20 mouse cellular contexts compared by ENCODE assay signal in the genomic region with DNA sequence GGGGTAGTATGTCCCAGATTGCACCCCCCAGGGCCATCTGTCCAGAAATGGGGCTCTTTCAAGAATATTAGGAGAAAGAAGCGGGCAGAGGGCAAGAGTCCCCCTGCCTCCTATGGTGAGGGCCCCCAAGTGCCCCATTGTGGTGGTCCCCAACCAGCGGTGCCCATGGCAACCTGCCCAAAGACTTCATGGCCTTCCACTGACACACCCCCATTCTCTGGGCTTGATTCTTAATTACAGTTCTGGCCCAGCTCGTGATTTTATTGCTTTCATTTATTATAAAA.
A peak's percentile ranks its signal among the peaks of the same experiment; 100 is the strongest.
DNase-seq lines count a peak whose midpoint lies in the region; ATAC-seq lines count a peak whose summit lies in the region.
"Had no signal": no experiment of that assay in that cellular context is flagged by ENCODE, and none has a peak within 500 bp of the region (broad histone marks: within the 10 kb centered on the region; RNA-seq: fewer than 3 reads in every experiment).

No protein-coding gene starts in this region.

- no peaks in the 10 kb centered on the region for H3K9me3 ChIP-seq in midbrain, embryonic 10.5 days (replicated peaks)
- no peaks in the 10 kb centered on the region for H3K9me3 ChIP-seq in midbrain, embryonic 11.5 days (ENCODE audit: control insufficient read depth, low read length)
- H3K9me3 ChIP-seq in forebrain, embryonic 16.5 days (ENCODE audit: control insufficient read depth, low read length) = no peaks in the 10 kb centered on the region
- H3K9me3 ChIP-seq in hindbrain, embryonic 16.5 days (ENCODE audit: control insufficient read depth, low read length) = no peaks in the 10 kb centered on the region
- H3K9me3 ChIP-seq in neural tube, embryonic 15.5 days (replicated peaks) = no peaks in the 10 kb centered on the region
- H3K9me3 ChIP-seq: limb, embryonic 13.5 days; liver, embryonic 15.5 days had no signal

- no peak overlapping the region for H3K4me2 ChIP-seq in midbrain, embryonic 11.5 days
- peak overlapping the region; percentile 25 for H3K4me2 ChIP-seq in forebrain, embryonic 16.5 days (ENCODE audit: low read length)
- H3K4me2 ChIP-seq in hindbrain, embryonic 16.5 days (ENCODE audit: low read length) = 0 out of 2 replicates have a peak overlapping the region, but pooled peaks have one; percentile 10
- peak overlapping the region; percentile 41 for H3K4me2 ChIP-seq in neural tube, embryonic 15.5 days
- H3K4me2 ChIP-seq: limb, embryonic 13.5 days; liver, embryonic 15.5 days had no signal

- H3K9ac ChIP-seq in midbrain, embryonic 11.5 days (ENCODE audit: low read length) = no peak overlapping the region
- no peak overlapping the region for H3K9ac ChIP-seq in forebrain, embryonic 16.5 days (replicated peaks; ENCODE audit: low read depth, low read length)
- H3K9ac ChIP-seq in hindbrain, embryonic 16.5 days (ENCODE audit: low read depth, low read length) = no peak overlapping the region
- H3K9ac ChIP-seq in neural tube, embryonic 15.5 days (replicated peaks) = no peak overlapping the region
- H3K9ac ChIP-seq: limb, embryonic 13.5 days; liver, embryonic 15.5 days had no signal

- H3K4me1 ChIP-seq in midbrain, embryonic 10.5 days = peaks cover 30% of the 10 kb centered on the region
- H3K4me1 ChIP-seq in midbrain, embryonic 11.5 days (ENCODE audit: control insufficient read depth, insufficient read depth, low read length) = peaks cover 9% of the 10 kb centered on the region
- peaks cover 16% of the 10 kb centered on the region for H3K4me1 ChIP-seq in forebrain, embryonic 16.5 days (replicated peaks; ENCODE audit: control insufficient read depth, insufficient read depth, low read length)
- H3K4me1 ChIP-seq in hindbrain, embryonic 16.5 days (ENCODE audit: control insufficient read depth, insufficient read depth, low read depth, low read length) = peaks cover 15% of the 10 kb centered on the region
- peaks cover 24% of the 10 kb centered on the region for H3K4me1 ChIP-seq in neural tube, embryonic 15.5 days
- H3K4me1 ChIP-seq: liver, embryonic 15.5 days had no signal

- H3K27ac ChIP-seq in midbrain, embryonic 10.5 days (replicated peaks) = peak overlapping the region; percentile 60; the same call in 1 of the 2 replicates
- H3K27ac ChIP-seq in midbrain, embryonic 11.5 days (ENCODE audit: low read depth, low read length) = no peak overlapping the region
- H3K27ac ChIP-seq in forebrain, embryonic 16.5 days (ENCODE audit: low read length) = peak overlapping the region; percentile 66
- no peak overlapping the region for H3K27ac ChIP-seq in hindbrain, embryonic 16.5 days (ENCODE audit: low read depth, low read length)
- no peak overlapping the region for H3K27ac ChIP-seq in neural tube, embryonic 15.5 days (replicated peaks)
- H3K27ac ChIP-seq: limb, embryonic 13.5 days; liver, embryonic 15.5 days had no signal

- WGBS in midbrain, embryonic 10.5 days = 53% methylated on average over 3 of the region's 3 CpGs
- 41% methylated on average over 3 of the region's 3 CpGs for WGBS in midbrain, embryonic 11.5 days
- 6% methylated on average over 3 of the region's 3 CpGs for WGBS in forebrain, embryonic 16.5 days
- 20% methylated on average over 3 of the region's 3 CpGs for WGBS in hindbrain, embryonic 16.5 days
- 20% methylated on average over 3 of the region's 3 CpGs for WGBS in neural tube, embryonic 15.5 days

- no peak for DNase-seq in midbrain, embryonic 10.5 days (ENCODE audit: low spot score)
- DNase-seq in midbrain, embryonic 11.5 days (ENCODE audit: low spot score, missing footprints) = no peak
- DNase-seq in testis, postnatal 10 days (ENCODE audit: low spot score) = no peak
- no peak for DNase-seq in right cerebral cortex, postnatal 14 days
- DNase-seq: adrenal gland, adult 8-10 months; cerebellum, adult 11 months; cerebellum, postnatal 36 days; heart, postnatal 4 days; kidney, postnatal 25 days; layer of hippocampus, adult 9-11 months; lung, postnatal 10 days; thymus, postnatal 4 days had no signal

- peaks cover 25% of the 10 kb centered on the region for H3K27me3 ChIP-seq in midbrain, embryonic 10.5 days (ENCODE audit: low read depth, poor library complexity, severe bottlenecking)
- H3K27me3 ChIP-seq in midbrain, embryonic 11.5 days (ENCODE audit: control insufficient read depth, insufficient read depth, low read length) = no peaks in the 10 kb centered on the region
- H3K27me3 ChIP-seq in forebrain, embryonic 16.5 days (replicated peaks; ENCODE audit: control insufficient read depth, insufficient read depth, low read length) = 0 out of 2 replicates have a peak, but pooled peaks cover 3% of the 10 kb centered on the region
- no peaks in the 10 kb centered on the region for H3K27me3 ChIP-seq in hindbrain, embryonic 16.5 days (replicated peaks; ENCODE audit: control insufficient read depth, insufficient read depth, low read length)
- H3K27me3 ChIP-seq in neural tube, embryonic 15.5 days (replicated peaks) = no peaks in the 10 kb centered on the region; the same call in 1 of the 2 replicates
- H3K27me3 ChIP-seq: liver, embryonic 15.5 days had no signal

- no peaks in the 10 kb centered on the region for H3K36me3 ChIP-seq in midbrain, embryonic 10.5 days
- H3K36me3 ChIP-seq in midbrain, embryonic 11.5 days (ENCODE audit: control insufficient read depth, insufficient read depth, low read length) = no peaks in the 10 kb centered on the region
- H3K36me3 ChIP-seq in forebrain, embryonic 16.5 days (ENCODE audit: control insufficient read depth, insufficient read depth) = no peaks in the 10 kb centered on the region
- no peaks in the 10 kb centered on the region for H3K36me3 ChIP-seq in hindbrain, embryonic 16.5 days (ENCODE audit: control insufficient read depth, insufficient read depth, low read length)
- no peaks in the 10 kb centered on the region for H3K36me3 ChIP-seq in neural tube, embryonic 15.5 days
- H3K36me3 ChIP-seq: limb, embryonic 13.5 days; liver, embryonic 15.5 days had no signal

- no peak for ATAC-seq in midbrain, embryonic 11.5 days (ENCODE audit: low FRiP score)
- peak; percentile 41 for ATAC-seq in forebrain, embryonic 16.5 days
- peak; percentile 40; the same call in 1 of the 2 replicates for ATAC-seq in hindbrain, embryonic 16.5 days
- peak; percentile 21; the same call in 1 of the 2 replicates for ATAC-seq in neural tube, embryonic 15.5 days (ENCODE audit: low FRiP score)
- ATAC-seq in megakaryocyte, adult 5-6 weeks (ENCODE audit: poor library complexity, severe bottlenecking) = no peak
- ATAC-seq: intestine, postnatal 0 days had no signal

- H3K4me3 ChIP-seq in midbrain, embryonic 10.5 days = no peak overlapping the region
- H3K4me3 ChIP-seq in midbrain, embryonic 11.5 days (ENCODE audit: low read depth, low read length) = no peak overlapping the region
- H3K4me3 ChIP-seq in forebrain, embryonic 16.5 days (replicated peaks; ENCODE audit: low read length) = no peak overlapping the region
- H3K4me3 ChIP-seq in hindbrain, embryonic 16.5 days (ENCODE audit: low read length) = no peak overlapping the region
- no peak overlapping the region for H3K4me3 ChIP-seq in neural tube, embryonic 15.5 days (replicated peaks)
- H3K4me3 ChIP-seq: erythroblast, embryonic 14.5 days; limb, embryonic 13.5 days; liver, embryonic 15.5 days had no signal

Comparison
In these comparisons a context has a peak if more than half of its experiments do, and no peak if none do; other contexts are left out.
1. H3K27ac ChIP-seq: peak in midbrain, embryonic 10.5 days (single experiment) and forebrain, embryonic 16.5 days (single experiment); none in midbrain, embryonic 11.5 days (single experiment), hindbrain, embryonic 16.5 days (single experiment) and neural tube, embryonic 15.5 days (single experiment).
2. ATAC-seq: peak in forebrain, embryonic 16.5 days (single experiment), hindbrain, embryonic 16.5 days (single experiment) and neural tube, embryonic 15.5 days (single experiment); none in midbrain, embryonic 11.5 days (single experiment) and megakaryocyte, adult 5-6 weeks (single experiment).